Mouse (Mus musculus) G1E (cell line): ENCODE data around the gene Scamp2.

Experiments
- CTCF ChIP-seq: IDR thresholded peaks from 2 replicates; pipeline ENCODE4 v1.5.1; 2012; ENCODE audit warnings: low read depth, low read length, inconsistent platforms, mixed read lengths
- GATA1 ChIP-seq: IDR thresholded peaks from 2 replicates; pipeline ENCODE4 v1.6.1; 2012; ENCODE audit warnings: borderline replicate concordance, low read length, inconsistent platforms, mixed read lengths

DNA sequence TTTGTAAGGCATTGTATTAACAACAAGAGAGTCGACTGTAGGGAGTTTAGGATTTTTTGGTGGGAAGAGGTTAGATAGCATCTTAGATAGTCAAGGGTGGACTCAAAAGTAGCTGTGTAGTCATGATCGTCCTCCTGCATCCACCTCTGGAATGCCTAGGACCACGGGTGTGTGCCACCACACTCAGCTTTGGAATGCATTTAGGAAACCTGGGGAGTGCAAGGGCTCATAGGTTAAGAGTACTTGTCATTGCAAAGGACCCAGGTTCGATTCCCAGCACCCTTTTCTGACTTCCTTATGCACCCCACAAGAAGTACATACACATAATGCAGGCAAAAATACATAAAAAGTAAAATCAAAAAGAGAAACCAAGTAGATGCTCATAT, 37.9 kb upstream of the Scamp2 start:
- TF ChIP-seq GATA1 (no peak), CTCF (no peak)
